Mouse (Mus musculus) cortical plate, adult 2 months (tissue): Measurements from ENCODE around the gene Mgat5. TPM values are rescaled to one million over a fixed set of nuclear protein-coding genes. Genes with fewer than 3 reads are reported as not detected.

Source experiments
- H3K27ac ChIP-seq: fragments of 200-500 bp; 2 replicates; pipeline ENCODE4 v1.5.1; 2012; ENCODE audit warnings: low read length, control low read depth, inconsistent platforms; ENCODE audit not compliant: insufficient read depth
- H3K4me1 ChIP-seq: fragments of 200-500 bp; 2 replicates; pipeline ENCODE4 v1.6.1; 2011; ENCODE audit warnings: low read length; ENCODE audit not compliant: control insufficient read depth, insufficient read depth
- H3K4me3 ChIP-seq: fragments of 200-500 bp; 2 replicates; pipeline ENCODE4 v1.5.1; 2011; ENCODE audit warnings: mild to moderate bottlenecking, low read length, control low read depth; ENCODE audit not compliant: insufficient read depth
- CTCF ChIP-seq: fragments of 200-500 bp; IDR thresholded peaks from 2 replicates; pipeline ENCODE4 v1.5.1; 2011; ENCODE audit warnings: mild to moderate bottlenecking, control low read depth, low read length; ENCODE audit not compliant: insufficient read depth; ENCODE audit errors: extremely low read depth
- POLR2A ChIP-seq: fragments of 200-500 bp; IDR thresholded peaks from 2 replicates; pipeline ENCODE4 v1.6.1; 2011; ENCODE audit warnings: mild to moderate bottlenecking, low read length, control low read depth; ENCODE audit not compliant: insufficient read depth; ENCODE audit errors: extremely low read depth
- polyA plus RNA-seq: library from polyadenylated mRNA; depleted of rRNA; stranded (reverse); fragments of >200 nt; gene quantifications from 2 replicates; pipeline ENCODE4 v1.2.3, GENCODE M21; 2012

Gene Mgat5
- polyA plus RNA-seq, 1 experiment, result 32.9 TPM

GRCm38 (mm10) chr1:127346596-127347139 is 141.9 kb downstream of the Mgat5 start:
- peaks cover 2% of the 10 kb centered on the region; the same call in 1 of the 2 replicates for H3K4me1 ChIP-seq
- TF ChIP-seq CTCF, result no peak
- no peak for TF ChIP-seq POLR2A
- no peak overlapping the region for H3K27ac ChIP-seq
- no peak overlapping the region for H3K4me3 ChIP-seq

DNA sequence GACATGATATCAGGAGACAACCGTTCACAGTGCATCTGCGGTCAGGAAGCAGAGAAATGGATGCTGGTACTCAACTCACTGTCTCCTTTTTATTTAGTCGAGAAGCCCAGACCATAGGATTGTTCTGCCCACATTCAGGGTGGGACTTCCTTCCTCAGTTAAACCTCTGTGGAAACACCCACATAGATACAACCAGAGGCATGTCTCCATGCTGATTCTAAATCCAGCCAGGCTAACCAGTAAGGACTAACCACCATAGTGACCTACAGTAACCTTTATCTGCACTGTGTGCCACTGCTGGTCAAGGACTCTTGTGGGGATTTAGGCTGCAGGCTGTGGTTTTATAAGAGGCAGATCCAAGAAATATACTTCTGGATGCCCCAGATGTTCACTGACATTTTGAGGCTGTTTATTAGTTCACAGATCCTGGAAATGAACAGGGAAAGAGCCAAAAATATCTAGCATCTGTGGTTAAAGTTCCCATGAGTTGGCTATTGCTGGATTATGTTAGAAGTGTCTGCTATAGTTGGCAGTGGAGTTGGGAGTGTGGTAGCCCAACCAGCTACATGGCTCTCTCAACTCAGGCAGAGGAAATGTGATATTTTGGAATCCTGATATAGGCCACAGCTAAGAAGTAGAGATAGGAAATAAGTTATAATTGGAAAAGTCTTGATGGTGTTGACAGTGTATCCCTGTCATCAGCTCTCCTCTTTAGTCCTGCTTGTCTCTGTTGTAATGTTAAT is 143.2 kb downstream of the Mgat5 start:
- no peak overlapping the region for H3K27ac ChIP-seq
- no peak overlapping the region for H3K4me3 ChIP-seq
- peaks cover 3% of the 10 kb centered on the region; the same call in 1 of the 2 replicates for H3K4me1 ChIP-seq
- TF ChIP-seq CTCF, result no peak
- TF ChIP-seq POLR2A, result no peak

DNA sequence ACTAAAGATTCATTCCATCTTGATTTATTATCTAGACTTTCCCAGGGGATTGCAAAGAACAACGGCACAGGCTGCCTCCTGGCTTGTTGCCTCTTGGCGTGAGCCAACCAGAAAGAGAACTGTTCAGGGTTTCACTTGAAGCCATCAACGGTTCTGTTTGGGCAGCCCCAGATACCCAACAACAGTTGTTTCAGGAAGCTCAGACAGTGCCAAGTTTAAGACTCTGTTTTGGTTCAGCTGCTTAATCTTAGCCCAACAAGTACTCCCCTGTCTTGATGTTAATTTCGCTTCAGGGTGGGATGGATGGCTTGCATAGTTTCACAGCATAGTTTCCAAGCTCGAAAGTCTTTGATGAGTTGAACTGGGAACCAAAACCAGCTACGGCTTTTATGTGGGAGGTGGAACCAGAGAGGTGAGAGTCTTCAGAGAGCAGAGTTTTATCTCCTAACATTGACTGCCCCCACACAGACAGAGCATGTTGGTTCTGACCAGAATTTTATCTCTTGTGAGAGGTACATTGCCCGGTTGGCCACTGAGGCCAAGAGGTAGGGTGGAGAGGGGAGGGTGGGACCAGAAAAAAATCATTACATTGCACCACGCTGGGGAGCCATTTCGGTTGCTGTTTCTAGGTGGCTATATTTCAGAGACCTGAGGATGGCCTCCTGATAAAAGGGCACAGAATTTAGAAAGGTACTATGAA is 144.0 kb downstream of the Mgat5 start:
- no peak for TF ChIP-seq POLR2A
- no peak for TF ChIP-seq CTCF
- H3K27ac ChIP-seq, result no peak overlapping the region
- H3K4me3 ChIP-seq, result no peak overlapping the region
- peaks cover 3% of the 10 kb centered on the region; the same call in 1 of the 2 replicates for H3K4me1 ChIP-seq

DNA sequence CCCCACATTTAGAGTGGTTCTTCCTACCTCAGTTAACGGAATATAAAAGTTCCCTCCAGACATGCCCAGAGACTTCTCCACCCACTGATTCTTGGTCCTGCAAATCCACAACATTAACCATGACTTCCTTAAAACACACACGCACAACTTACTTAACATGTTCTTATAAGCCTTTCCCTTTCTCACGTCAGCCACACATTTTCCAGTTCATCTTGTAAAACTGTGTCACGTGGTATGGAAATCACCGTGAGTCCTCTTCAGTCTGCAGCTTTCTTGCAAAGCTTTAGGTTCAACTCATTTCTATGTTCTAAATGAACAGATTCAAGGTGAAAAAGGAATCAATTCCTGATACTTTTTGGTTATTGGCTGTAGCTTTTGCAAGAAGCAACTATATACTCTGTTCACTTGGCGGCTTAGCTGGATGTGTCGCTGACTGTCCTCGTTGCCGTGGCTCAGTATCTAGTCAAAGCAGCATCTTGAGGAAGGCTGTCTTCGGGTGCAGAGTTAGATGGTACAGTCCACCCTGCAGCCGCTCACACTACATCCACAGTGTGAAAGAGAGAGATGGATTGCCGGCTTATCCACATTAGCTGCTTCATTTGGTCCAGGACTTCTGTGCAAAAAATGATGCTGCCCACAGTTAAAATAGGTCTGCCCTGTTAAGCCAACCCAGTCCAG is 146.7 kb downstream of the Mgat5 start:
- Histone ChIP-seq H3K4me3 (no peak overlapping the region), H3K4me1 (peaks cover 3% of the 10 kb centered on the region; the same call in 1 of the 2 replicates), H3K27ac (no peak overlapping the region)
- TF ChIP-seq CTCF, result no peak
- TF ChIP-seq POLR2A, result no peak

DNA sequence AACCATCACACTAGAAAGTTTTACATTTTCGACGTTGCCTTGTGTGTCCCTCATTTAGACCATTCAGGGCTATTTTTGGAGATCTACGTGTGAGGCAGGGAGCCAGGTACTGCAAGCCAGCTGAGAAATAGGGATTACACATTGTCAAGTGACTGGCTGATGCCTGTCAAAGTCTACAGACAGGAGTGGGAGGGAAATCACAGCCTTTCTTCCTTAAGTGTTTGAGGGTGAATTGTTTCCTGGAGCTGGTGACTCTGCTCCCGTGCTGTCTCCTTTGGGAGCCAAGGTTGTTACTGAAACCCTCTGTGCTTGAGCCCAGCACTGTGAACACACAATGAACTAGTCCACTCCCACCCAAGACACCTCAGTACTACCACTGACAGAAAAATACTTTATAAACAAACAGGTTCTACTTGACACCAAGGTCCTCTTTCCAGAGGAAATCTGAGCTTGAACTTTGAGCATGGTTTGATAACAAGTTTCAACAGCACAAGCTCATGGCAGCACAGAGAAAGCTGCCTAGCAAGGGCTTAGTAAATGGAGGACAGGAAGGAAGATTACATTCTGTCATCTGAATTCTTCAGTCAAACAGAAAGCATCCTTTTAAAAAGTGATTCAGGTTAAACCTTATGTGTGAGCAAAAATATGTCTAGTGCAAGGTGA is 147.4 kb downstream of the Mgat5 start:
- H3K4me1 ChIP-seq, result peaks cover 3% of the 10 kb centered on the region
- no peak overlapping the region for H3K27ac ChIP-seq
- no peak for TF ChIP-seq CTCF
- TF ChIP-seq POLR2A, result no peak
- H3K4me3 ChIP-seq, result no peak overlapping the region

- H3K4me1 ChIP-seq, result peaks cover 3% of the 10 kb centered on the region
- H3K27ac ChIP-seq, result no peak overlapping the region
- H3K4me3 ChIP-seq, result no peak overlapping the region
- no peak for TF ChIP-seq CTCF
- no peak for TF ChIP-seq POLR2A
Measured at GRCm38 (mm10) chr1:127353408-127353807, 148.6 kb downstream of the Mgat5 start.

GRCm38 (mm10) chr1:127354152-127354551 is 149.3 kb downstream of the Mgat5 start:
- H3K27ac ChIP-seq, result no peak overlapping the region
- TF ChIP-seq CTCF, result no peak
- no peak for TF ChIP-seq POLR2A
- H3K4me3 ChIP-seq, result no peak overlapping the region
- H3K4me1 ChIP-seq, result peaks cover 3% of the 10 kb centered on the region; the same call in 1 of the 2 replicates

GRCm38 (mm10) chr1:127355034-127355433 is 150.2 kb downstream of the Mgat5 start:
- TF ChIP-seq CTCF, result no peak
- TF ChIP-seq POLR2A, result no peak
- H3K4me3 ChIP-seq, result no peak overlapping the region
- no peak overlapping the region for H3K27ac ChIP-seq
- H3K4me1 ChIP-seq, result peaks cover 3% of the 10 kb centered on the region; the same call in 1 of the 2 replicates

DNA sequence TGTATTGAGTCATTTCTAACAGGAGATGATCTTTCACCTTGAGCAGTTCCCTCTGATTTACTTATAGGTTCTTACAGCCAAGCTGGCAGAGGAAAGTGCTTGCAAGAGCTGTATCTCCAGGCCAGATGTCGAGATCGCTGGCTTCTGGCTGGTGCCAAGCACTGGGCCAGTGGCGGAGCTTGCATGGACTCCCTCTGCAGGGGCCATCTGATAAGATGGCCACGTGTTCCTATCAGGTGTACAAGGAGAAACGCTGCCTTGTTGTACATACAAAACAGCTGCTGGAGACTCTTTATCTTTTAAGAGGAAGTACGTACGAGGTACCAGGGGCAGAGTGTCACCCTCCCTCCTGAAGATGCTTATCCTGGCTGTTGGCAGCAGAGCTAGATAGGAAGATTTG is 158.8 kb downstream of the Mgat5 start:
- no peak overlapping the region for H3K27ac ChIP-seq
- H3K4me1 ChIP-seq, result no peaks in the 10 kb centered on the region; the same call in 1 of the 2 replicates
- H3K4me3 ChIP-seq, result no peak overlapping the region
- no peak for TF ChIP-seq POLR2A
- TF ChIP-seq CTCF, result no peak
